Mouse (Mus musculus): ENCODE measurements at regions not wholly inside any gene's neighbourhood (a gene's known extent, or its start where the extent isn't known, plus 50 kb on each side); places are given as distances from the start of the nearest gene placed in this dataset.

- DNase-seq: no peak
Observed at GRCm38 (mm10) chr10:35328319-35328862, 383.3 kb downstream of the Amd2 start.

GRCm38 (mm10) chr10:35298775-35299174, 412.9 kb downstream of the Amd2 start:
- no peak for DNase-seq

GRCm38 (mm10) chr10:35265066-35265465, 446.6 kb downstream of the Amd2 start:
- DNase-seq: no peak

GRCm38 (mm10) chr10:35236431-35236830, 475.3 kb downstream of the Amd2 start:
- no peak for DNase-seq

- DNase-seq: peak in 1 of 2 experiments; percentile 7
Observed at GRCm38 (mm10) chr10:35235260-35235659, 476.4 kb downstream of the Amd2 start.

- no peak for DNase-seq
Observed at GRCm38 (mm10) chr10:35229540-35229939, 482.2 kb downstream of the Amd2 start.
